17 mouse cellular contexts compared by ENCODE assay signal in genomic region chr2:167144439-167145307, GRCm38 (mm10). TPM values are rescaled to one million over a fixed set of nuclear protein-coding genes. Genes with fewer than 3 reads are reported as not detected.
A peak's percentile ranks its signal among the peaks of the same experiment; 100 is the strongest.
DNase-seq lines count a peak whose midpoint lies in the region; ATAC-seq and TF ChIP-seq lines count a peak whose summit lies in the region.
"Had no signal": no experiment of that assay in that cellular context is flagged by ENCODE, and none has a peak within 500 bp of the region (broad histone marks: within the 10 kb centered on the region; RNA-seq: fewer than 3 reads in every experiment).

No protein-coding gene starts in this region.

- no peaks in the 10 kb centered on the region for H3K27me3 ChIP-seq in hindbrain, embryonic 14.5 days (ENCODE audit: control insufficient read depth, insufficient read depth, low read length)
- peaks cover 16% of the 10 kb centered on the region; the same call in 1 of the 2 replicates for H3K27me3 ChIP-seq in hindbrain, embryonic 10.5 days (ENCODE audit: insufficient read depth, poor library complexity, severe bottlenecking)
- H3K27me3 ChIP-seq in E14TG2a.4 (ENCODE audit: insufficient read depth, low read length): peaks cover 95% of the 10 kb centered on the region
- no peaks in the 10 kb centered on the region for H3K27me3 ChIP-seq in forebrain, embryonic 15.5 days
- no peaks in the 10 kb centered on the region for H3K27me3 ChIP-seq in midbrain, embryonic 14.5 days (ENCODE audit: control insufficient read depth, insufficient read depth, low read length)
- H3K27me3 ChIP-seq: embryonic facial prominence, embryonic 15.5 days had no signal

- WGBS in hindbrain, embryonic 14.5 days: 10% methylated on average over 14 of the region's 14 CpGs
- 10% methylated on average over 14 of the region's 14 CpGs for WGBS in hindbrain, embryonic 10.5 days
- 11% methylated on average over 14 of the region's 14 CpGs for WGBS in forebrain, embryonic 15.5 days
- 13% methylated on average over 14 of the region's 14 CpGs for WGBS in midbrain, embryonic 14.5 days

- peaks cover 13% of the 10 kb centered on the region; the same call in 1 of the 2 replicates for H3K4me1 ChIP-seq in hindbrain, embryonic 14.5 days (replicated peaks; ENCODE audit: control insufficient read depth, insufficient read depth, low read length)
- peaks cover 20% of the 10 kb centered on the region for H3K4me1 ChIP-seq in hindbrain, embryonic 10.5 days (replicated peaks)
- peaks cover 49% of the 10 kb centered on the region for H3K4me1 ChIP-seq in E14TG2a.4 (replicated peaks; ENCODE audit: low read depth, low read length)
- peaks cover 14% of the 10 kb centered on the region for H3K4me1 ChIP-seq in forebrain, embryonic 15.5 days
- peaks cover 24% of the 10 kb centered on the region for H3K4me1 ChIP-seq in midbrain, embryonic 14.5 days (ENCODE audit: control insufficient read depth, insufficient read depth, low read length)
- H3K4me1 ChIP-seq: embryonic facial prominence, embryonic 15.5 days had no signal

- no peak for DNase-seq in hindbrain, embryonic 14.5 days (ENCODE audit: low spot score)
- no peak for DNase-seq in hindbrain, embryonic 10.5 days (ENCODE audit: low spot score)
- peak; percentile 72 for DNase-seq in midbrain, embryonic 14.5 days
- no peak for DNase-seq in cerebellum, adult 11-12 months
- DNase-seq in c-Kit-positive CD71-positive TER-119-positive erythroid progenitor cells, embryonic 14.5 days (ENCODE audit: low spot score): no peak
- no peak for DNase-seq in adrenal gland, postnatal 4 days (ENCODE audit: low spot score in 2 of 2)
- DNase-seq: B cell, adult 2 months; cerebellum, postnatal 25 days; gastrocnemius, postnatal 10 days; kidney, postnatal 25 days; retina, postnatal 1 day had no signal

- H3K9me3 ChIP-seq in hindbrain, embryonic 14.5 days (ENCODE audit: control insufficient read depth, low read length): no peaks in the 10 kb centered on the region
- no peaks in the 10 kb centered on the region for H3K9me3 ChIP-seq in hindbrain, embryonic 10.5 days
- H3K9me3 ChIP-seq in E14TG2a.4 (ENCODE audit: low read length): no peaks in the 10 kb centered on the region
- H3K9me3 ChIP-seq in forebrain, embryonic 15.5 days: no peaks in the 10 kb centered on the region
- H3K9me3 ChIP-seq in midbrain, embryonic 14.5 days (ENCODE audit: control insufficient read depth, low read length): no peaks in the 10 kb centered on the region
- H3K9me3 ChIP-seq: embryonic facial prominence, embryonic 15.5 days; stomach, embryonic 15.5 days had no signal

- TF ChIP-seq CTCF in E14TG2a.4 (conservative IDR thresholded peaks at IDR 0.05; ENCODE audit: low read length): no peak

- no peak overlapping the region for H3K4me2 ChIP-seq in hindbrain, embryonic 14.5 days (replicated peaks)
- H3K4me2 ChIP-seq in forebrain, embryonic 15.5 days (replicated peaks): no peak overlapping the region
- H3K4me2 ChIP-seq in midbrain, embryonic 14.5 days (ENCODE audit: low read length): 0 out of 2 replicates have a peak overlapping the region, but pooled peaks have one; percentile 15
- H3K4me2 ChIP-seq: embryonic facial prominence, embryonic 15.5 days; heart, embryonic 11.5 days; stomach, embryonic 15.5 days had no signal

- 0 out of 2 replicates have a peak overlapping the region, but pooled peaks have one; percentile 28 for H3K9ac ChIP-seq in hindbrain, embryonic 14.5 days
- no peak overlapping the region for H3K9ac ChIP-seq in forebrain, embryonic 15.5 days (replicated peaks)
- 0 out of 2 replicates have a peak overlapping the region, but pooled peaks have one; percentile 2 for H3K9ac ChIP-seq in midbrain, embryonic 14.5 days (replicated peaks; ENCODE audit: low read length)
- H3K9ac ChIP-seq: embryonic facial prominence, embryonic 15.5 days; stomach, embryonic 15.5 days had no signal

- no peak overlapping the region for H3K4me3 ChIP-seq in hindbrain, embryonic 14.5 days (replicated peaks; ENCODE audit: low read length)
- H3K4me3 ChIP-seq in hindbrain, embryonic 10.5 days: no peak overlapping the region
- 0 out of 2 replicates have a peak overlapping the region, but pooled peaks have one; percentile 3 for H3K4me3 ChIP-seq in E14TG2a.4 (replicated peaks; ENCODE audit: low read length)
- no peak overlapping the region for H3K4me3 ChIP-seq in forebrain, embryonic 15.5 days
- no peak overlapping the region for H3K4me3 ChIP-seq in midbrain, embryonic 14.5 days (replicated peaks; ENCODE audit: low read depth, low read length)
- H3K4me3 ChIP-seq: embryonic facial prominence, embryonic 15.5 days; stomach, embryonic 15.5 days had no signal

- peak overlapping the region; percentile 52 for H3K27ac ChIP-seq in hindbrain, embryonic 14.5 days
- H3K27ac ChIP-seq in hindbrain, embryonic 10.5 days: no peak overlapping the region
- peak overlapping the region; percentile 59 for H3K27ac ChIP-seq in forebrain, embryonic 15.5 days (replicated peaks)
- peak overlapping the region; percentile 75 for H3K27ac ChIP-seq in midbrain, embryonic 14.5 days (replicated peaks; ENCODE audit: low read depth, low read length)
- H3K27ac ChIP-seq: embryonic facial prominence, embryonic 15.5 days; stomach, embryonic 15.5 days had no signal

- ATAC-seq in hindbrain, embryonic 14.5 days (ENCODE audit: low FRiP score): no peak
- no peak for ATAC-seq in forebrain, embryonic 15.5 days (replicated peaks)
- no peak; the same call in 1 of the 2 replicates for ATAC-seq in midbrain, embryonic 14.5 days (ENCODE audit: low FRiP score, low TSS enrichment)
- ATAC-seq: lung, postnatal 0 days had no signal

- H3K36me3 ChIP-seq in hindbrain, embryonic 14.5 days (replicated peaks; ENCODE audit: control insufficient read depth, insufficient read depth): no peaks in the 10 kb centered on the region
- H3K36me3 ChIP-seq in hindbrain, embryonic 10.5 days: no peaks in the 10 kb centered on the region
- no peaks in the 10 kb centered on the region for H3K36me3 ChIP-seq in E14TG2a.4 (ENCODE audit: insufficient read depth, low read length)
- H3K36me3 ChIP-seq in forebrain, embryonic 15.5 days: no peaks in the 10 kb centered on the region
- H3K36me3 ChIP-seq in midbrain, embryonic 14.5 days (ENCODE audit: control insufficient read depth, insufficient read depth, low read length): no peaks in the 10 kb centered on the region
- H3K36me3 ChIP-seq: embryonic facial prominence, embryonic 15.5 days; stomach, embryonic 15.5 days had no signal

RNA-seq across cellular contexts. Expression of gene Kcnb1, which starts 45.3 kb away (rescaled TPM):
- 3.5 and 3.9 TPM in 2 replicates for polyA plus RNA-seq in hindbrain, embryonic 14.5 days (2014; fragmentation: Nextera tagmentation; extraction: Ambion mirVana)
- polyA plus RNA-seq in hindbrain, embryonic 10.5 days (2016; fragmentation: Nextera tagmentation; extraction: Ambion mirVana): 0.56 and 0.89 TPM in 2 replicates
- polyA plus RNA-seq in forebrain, embryonic 15.5 days (2015; fragmentation: Nextera tagmentation; extraction: Ambion mirVana): 2.2 and 2.4 TPM in 2 replicates
- 3.1 and 5.2 TPM in 2 replicates for polyA plus RNA-seq in midbrain, embryonic 14.5 days (2014; fragmentation: Nextera tagmentation; extraction: Ambion mirVana)
- total RNA-seq in adrenal gland, postnatal 4 days (2021): 10 to 100 TPM; 15.8 to 17.0 TPM
